Mouse (Mus musculus) ES-E14 (cell line): Measurements from ENCODE around the gene Eif5a2.

ENCODE experiments used
- HCFC1 ChIP-seq: IDR thresholded peaks from 2 replicates; pipeline ENCODE4 v1.6.1; 2012; ENCODE audit warnings: low read length, inconsistent platforms, borderline replicate concordance; ENCODE audit not compliant: insufficient read depth
- ZC3H11A ChIP-seq: IDR thresholded peaks from 2 replicates; pipeline ENCODE4 v1.6.1; 2012; ENCODE audit warnings: low read depth, mild to moderate bottlenecking, inconsistent platforms, low read length, borderline replicate concordance

DNA sequence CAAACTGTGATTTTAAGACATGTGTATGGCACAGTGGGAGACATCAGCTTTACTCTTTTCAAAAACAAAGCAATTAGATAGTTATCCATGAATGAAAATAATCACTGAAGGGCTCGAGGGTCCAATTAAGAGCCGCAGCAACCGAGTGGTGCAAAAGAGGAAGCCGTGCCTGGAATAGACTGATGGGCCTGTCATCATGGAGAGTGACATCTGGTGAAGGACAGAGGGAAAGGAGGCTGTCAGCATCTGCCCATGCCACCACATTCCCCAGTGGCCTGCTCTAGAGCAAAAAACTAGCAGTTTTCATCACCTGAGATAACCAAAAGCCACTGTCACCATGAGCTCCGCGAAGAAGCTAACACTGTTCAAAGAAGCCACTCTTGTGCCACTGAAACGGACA is 25.6 kb upstream of the Eif5a2 start:
- TF ChIP-seq ZC3H11A: no peak
- no peak for TF ChIP-seq HCFC1
